Mouse (Mus musculus) spleen, adult 2 months (tissue): ENCODE results near the gene Phyhipl.

Experiments
- CTCF ChIP-seq: fragments of 200-500 bp; IDR thresholded peaks from 2 replicates; pipeline ENCODE4 v1.5.1; 2011; ENCODE audit warnings: mild to moderate bottlenecking, inconsistent platforms; ENCODE audit not compliant: insufficient read depth, insufficient read length, insufficient replicate concordance; ENCODE audit errors: extremely low read depth
- POLR2A ChIP-seq: fragments of 200-500 bp; IDR thresholded peaks from 2 replicates; pipeline ENCODE4 v1.6.1; 2011; ENCODE audit warnings: low read depth, low read length, inconsistent platforms

- TF ChIP-seq CTCF (no peak), POLR2A (no peak)
Measured at GRCm38 (mm10) chr10:70537694-70538093, 118.1 kb downstream of the Phyhipl start.
